Mouse (Mus musculus) lung, postnatal 0 days (tissue): Measurements from ENCODE around the gene Gtf3c6. TPM values are rescaled to one million over a fixed set of nuclear protein-coding genes. Genes with fewer than 3 reads are reported as not detected.
A peak's percentile ranks its signal among the peaks of the same experiment; 100 is the strongest.

Experiments used
- ATAC-seq: fragments of 200-750 bp; cut with Nextera tagmentation; 2 replicates; pipeline ENCODE4 v1.8.0; 2017; ENCODE audit warnings: moderate library complexity
- DNase-seq: peaks from one replicate; pipeline ENCODE4 v3.0.0-alpha.2; 2016; ENCODE audit warnings: low spot score
- H3K27ac ChIP-seq: fragments of 300-500 bp; sonication (generic); 2 replicates; pipeline ENCODE4 v1.5.1; 2014; ENCODE audit warnings: antibody characterized with exemption, mild to moderate bottlenecking, low read length, mixed read lengths
- H3K27me3 ChIP-seq: fragments of 300-500 bp; sonication (generic); replicated peaks from 2 replicates; pipeline ENCODE4 v1.6.1; 2014; ENCODE audit warnings: low read length, mixed read lengths; ENCODE audit not compliant: insufficient read depth
- H3K36me3 ChIP-seq: fragments of 300-500 bp; sonication (generic); 2 replicates; pipeline ENCODE4 v1.6.1; 2014; ENCODE audit warnings: low read length, mixed read lengths; ENCODE audit not compliant: insufficient read depth
- H3K4me1 ChIP-seq: fragments of 300-500 bp; sonication (generic); 2 replicates; pipeline ENCODE4 v1.6.1; 2014; ENCODE audit warnings: antibody characterized with exemption, low read depth, low read length, mixed read lengths; ENCODE audit not compliant: insufficient read depth
- H3K4me2 ChIP-seq: fragments of 300-500 bp; sonication (generic); replicated peaks from 2 replicates; pipeline ENCODE4 v1.6.1; 2014; ENCODE audit warnings: low read depth, mild to moderate bottlenecking, low read length, moderate library complexity, mixed read lengths
- H3K4me3 ChIP-seq: fragments of 300-500 bp; sonication (generic); 2 replicates; pipeline ENCODE4 v1.5.1; 2014; ENCODE audit warnings: low read depth, low read length
- H3K9ac ChIP-seq: fragments of 300-500 bp; sonication (generic); replicated peaks from 2 replicates; pipeline ENCODE4 v1.6.1; 2014; ENCODE audit warnings: low read depth, mild to moderate bottlenecking
- H3K9me3 ChIP-seq: fragments of 300-500 bp; sonication (generic); 2 replicates; pipeline ENCODE4 v1.6.1; 2016; ENCODE audit warnings: low read length, mixed read lengths
- CTCF ChIP-seq: IDR thresholded peaks from 2 replicates; pipeline ENCODE4 v1.5.1; 2016; ENCODE audit warnings: antibody characterized with exemption, mild to moderate bottlenecking
- EP300 ChIP-seq: IDR thresholded peaks from 2 replicates; pipeline ENCODE4 v1.6.1; 2016; ENCODE audit warnings: antibody characterized with exemption, mild to moderate bottlenecking, control low read depth
- WGBS: fragments of 180-500 bp; shearing (Covaris S2); extraction: QIAGEN DNeasy Blood & Tissue Kit; methylation state at CpG from one replicate; pipeline ENCODE4 v1.1.7; 2014; 5-methylcytosine and 5-hydroxymethylcytosine counted together
- polyA plus RNA-seq: library from polyadenylated mRNA; unstranded; fragments of >200 nt; fragmentation: Nextera tagmentation; extraction: Ambion mirVana; gene quantifications from 2 replicates; pipeline ENCODE4 v1.2.1, GENCODE M21; 2015

The Gtf3c6 gene
- polyA plus RNA-seq, 1 experiment from 2014 or later: 35.2 TPM

- Histone ChIP-seq H3K9me3 (no peaks in the 10 kb centered on the region), H3K4me2 (no peak overlapping the region), H3K27me3 (no peaks in the 10 kb centered on the region), H3K4me3 (no peak overlapping the region), H3K9ac (no peak overlapping the region), H3K36me3 (no peaks in the 10 kb centered on the region), H3K4me1 (no peaks in the 10 kb centered on the region), H3K27ac (no peak overlapping the region)
- peak; percentile 46; the same call in 1 of the 2 replicates for ATAC-seq
- DNase-seq: no peak
- 35% methylated on average over 5 of the region's 5 CpGs for WGBS
- no peak for TF ChIP-seq EP300
- TF ChIP-seq CTCF: no peak
These were observed 20.4 kb upstream of the Gtf3c6 start for GRCm38 (mm10) chr10:40278317-40278716.

- Histone ChIP-seq H3K4me2 (no peak overlapping the region), H3K27ac (no peak overlapping the region), H3K9me3 (no peaks in the 10 kb centered on the region), H3K9ac (no peak overlapping the region), H3K4me3 (no peak overlapping the region), H3K27me3 (no peaks in the 10 kb centered on the region), H3K36me3 (no peaks in the 10 kb centered on the region), H3K4me1 (no peaks in the 10 kb centered on the region)
- DNase-seq: peak; percentile 33
- WGBS: 56% methylated on average over 7 of the region's 7 CpGs
- ATAC-seq: no peak; the same call in 1 of the 2 replicates
- no peak for TF ChIP-seq EP300
- TF ChIP-seq CTCF: no peak
These were observed 18.1 kb upstream of the Gtf3c6 start for GRCm38 (mm10) chr10:40275991-40276390.

GRCm38 (mm10) chr10:40273938-40274337 lies 16.0 kb upstream of the Gtf3c6 start:
- Histone ChIP-seq H3K27ac (no peak overlapping the region), H3K36me3 (no peaks in the 10 kb centered on the region), H3K4me3 (no peak overlapping the region), H3K4me1 (no peaks in the 10 kb centered on the region), H3K9ac (no peak overlapping the region), H3K27me3 (no peaks in the 10 kb centered on the region), H3K9me3 (no peaks in the 10 kb centered on the region), H3K4me2 (no peak overlapping the region)
- 66% methylated on average over 5 of the region's 5 CpGs for whole genome bisulfite sequencing
- no peak for TF ChIP-seq CTCF
- no peak for TF ChIP-seq EP300
- ATAC-seq: no peak
- no peak for DNase-seq

GRCm38 (mm10) chr10:40271216-40271615 lies 13.3 kb upstream of the Gtf3c6 start:
- H3K4me2 ChIP-seq: no peak overlapping the region
- no peak for DNase-seq
- no peaks in the 10 kb centered on the region for H3K27me3 ChIP-seq
- no peak for ATAC-seq
- H3K27ac ChIP-seq: no peak overlapping the region
- H3K9ac ChIP-seq: no peak overlapping the region
- 81% methylated on average over 3 of the region's 3 CpGs for WGBS
- no peak for TF ChIP-seq CTCF
- TF ChIP-seq EP300: no peak
- H3K9me3 ChIP-seq: no peaks in the 10 kb centered on the region
- no peak overlapping the region for H3K4me3 ChIP-seq
- H3K4me1 ChIP-seq: no peaks in the 10 kb centered on the region
- H3K36me3 ChIP-seq: no peaks in the 10 kb centered on the region

- Histone ChIP-seq H3K4me2 (no peak overlapping the region), H3K4me3 (no peak overlapping the region), H3K9ac (no peak overlapping the region), H3K27me3 (no peaks in the 10 kb centered on the region), H3K36me3 (no peaks in the 10 kb centered on the region), H3K9me3 (no peaks in the 10 kb centered on the region), H3K27ac (no peak overlapping the region), H3K4me1 (no peaks in the 10 kb centered on the region)
- ATAC-seq (no peak), DNase-seq (no peak)
- 85% methylated on average over 3 of the region's 3 CpGs for WGBS
- TF ChIP-seq CTCF: no peak
These were observed 7.0 kb upstream of the Gtf3c6 start for GRCm38 (mm10) chr10:40264920-40265319.

- ATAC-seq (no peak), DNase-seq (peak; percentile 24)
- Histone ChIP-seq H3K4me1 (no peaks in the 10 kb centered on the region; the same call in 1 of the 2 replicates), H3K27ac (no peak overlapping the region), H3K4me2 (no peak overlapping the region), H3K9me3 (no peaks in the 10 kb centered on the region), H3K4me3 (no peak overlapping the region), H3K9ac (no peak overlapping the region), H3K36me3 (no peaks in the 10 kb centered on the region), H3K27me3 (no peaks in the 10 kb centered on the region)
- WGBS: 68% methylated on average over 4 of the region's 4 CpGs
- TF ChIP-seq CTCF (no peak), EP300 (no peak)
These were observed 5.8 kb upstream of the Gtf3c6 start for GRCm38 (mm10) chr10:40263691-40264090.

- DNase-seq: peak; percentile 71
- ATAC-seq: no peak
- H3K27ac ChIP-seq: no peak overlapping the region
- TF ChIP-seq EP300 (no peak), CTCF (no peak)
- H3K9me3 ChIP-seq: no peaks in the 10 kb centered on the region
- no peak overlapping the region for H3K9ac ChIP-seq
- H3K4me1 ChIP-seq: no peaks in the 10 kb centered on the region; the same call in 1 of the 2 replicates
- WGBS: 67% methylated on average over 6 of the region's 6 CpGs
- no peak overlapping the region for H3K4me3 ChIP-seq
- no peaks in the 10 kb centered on the region for H3K27me3 ChIP-seq
- no peak overlapping the region for H3K4me2 ChIP-seq
- no peaks in the 10 kb centered on the region for H3K36me3 ChIP-seq
These were observed 4.3 kb upstream of the Gtf3c6 start for GRCm38 (mm10) chr10:40262200-40262599.
